Mouse (Mus musculus) NIH3T3 (cell line): ENCODE measurements at regions not wholly inside any gene's neighbourhood (a gene's known extent, or its start where the extent isn't known, plus 50 kb on each side); places are given as distances from the start of the nearest gene placed in this dataset.

Experiments used
- DNase-seq: peaks from one replicate; pipeline ENCODE4 v3.0.0-alpha.2; 2012; ENCODE audit warnings: low read depth

GRCm38 (mm10) chr10:16438414-16438813 lies 1284.6 kb upstream of the Cited2 start:
- no peak for DNase-seq

- peak; percentile 63 for DNase-seq
Measured at GRCm38 (mm10) chr10:16440932-16441640, 1281.9 kb upstream of the Cited2 start.

DNA sequence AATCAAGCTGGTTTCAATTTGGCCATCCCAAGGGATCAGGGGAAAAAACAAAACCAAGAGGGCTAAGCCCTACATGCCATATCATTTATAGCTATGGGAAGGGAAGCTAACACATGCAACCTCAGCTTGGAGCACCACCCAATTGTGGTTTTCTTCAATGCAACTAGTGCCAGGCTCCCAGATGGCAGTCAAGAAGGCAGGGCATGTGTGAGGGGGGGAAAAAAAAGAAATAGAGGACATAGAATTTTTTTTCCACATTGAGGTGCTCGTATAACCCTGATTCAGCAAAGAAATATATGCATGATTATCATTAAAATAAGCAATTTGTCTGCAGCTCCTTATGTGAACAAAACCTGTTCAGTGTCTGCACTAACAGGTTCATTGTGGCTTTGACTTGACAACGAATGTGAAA lies 1281.4 kb upstream of the Cited2 start:
- DNase-seq, result peak; percentile 80

- DNase-seq, result no peak
Measured at GRCm38 (mm10) chr10:16443901-16444300, 1279.1 kb upstream of the Cited2 start.

- no peak for DNase-seq
Measured at GRCm38 (mm10) chr10:16467935-16468334, 1255.1 kb upstream of the Cited2 start.

DNA sequence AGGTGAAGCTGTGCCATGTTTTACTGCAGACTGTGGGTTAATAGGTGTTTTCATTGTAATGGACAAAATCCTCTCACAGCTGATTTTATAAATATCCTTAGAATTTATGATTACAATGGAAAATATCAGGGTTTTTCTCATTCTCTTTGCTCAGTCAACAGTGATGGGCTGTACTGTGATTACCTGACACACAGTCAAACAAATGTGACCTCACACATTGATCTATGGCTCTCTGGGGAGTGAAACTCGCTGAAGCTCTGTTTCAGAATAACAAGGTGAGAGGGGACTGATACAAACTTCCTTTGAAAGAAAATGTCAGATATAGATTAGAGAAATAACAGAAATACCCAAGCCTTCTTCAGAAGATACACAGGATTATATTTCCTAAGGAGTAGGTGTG lies 1253.3 kb upstream of the Cited2 start:
- DNase-seq, result no peak

- no peak for DNase-seq
Measured at GRCm38 (mm10) chr10:16473952-16474521, 1249.0 kb upstream of the Cited2 start.

GRCm38 (mm10) chr10:16498580-16498979 lies 1224.4 kb upstream of the Cited2 start:
- peak; percentile 68 for DNase-seq

GRCm38 (mm10) chr10:16507681-16508080 lies 1215.3 kb upstream of the Cited2 start:
- DNase-seq, result peak; percentile 84

DNA sequence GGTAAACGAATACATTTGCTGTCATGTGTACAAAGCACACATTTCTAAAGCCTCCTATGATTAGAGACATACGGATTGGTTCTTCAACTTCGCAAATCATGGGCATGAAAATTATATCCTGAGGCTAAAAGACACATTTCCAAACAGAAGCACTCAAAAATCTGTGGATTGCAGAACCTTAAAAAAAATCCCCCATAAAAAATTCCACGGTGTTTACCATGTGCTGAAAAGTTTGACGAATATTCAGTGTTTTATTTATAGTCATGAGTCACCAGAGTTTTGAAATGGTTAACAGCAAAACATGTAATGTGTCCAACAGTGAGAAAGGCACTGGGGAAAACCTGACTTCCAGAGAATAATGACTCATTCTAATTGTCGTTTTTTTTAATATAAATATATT lies 1214.9 kb upstream of the Cited2 start:
- DNase-seq, result peak; percentile 79

DNA sequence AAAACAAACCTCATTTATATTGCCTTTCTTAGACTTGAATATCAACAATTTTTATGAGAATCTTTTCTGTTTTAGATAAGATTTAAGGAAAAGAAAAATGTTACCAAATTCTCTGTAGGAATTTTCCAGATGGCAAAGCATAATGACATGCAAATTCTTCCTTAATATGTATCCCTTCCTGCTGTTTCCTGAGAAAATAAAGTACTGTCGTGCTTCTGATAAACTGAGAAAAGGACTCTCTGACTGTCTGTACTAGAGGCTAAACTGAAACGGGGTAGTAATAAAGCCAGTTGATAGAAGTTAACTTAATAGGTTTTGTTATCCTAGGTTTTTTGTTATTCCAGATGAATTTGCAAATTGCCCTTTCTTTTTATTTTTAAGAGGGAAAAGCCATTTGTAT lies 1208.4 kb upstream of the Cited2 start:
- no peak for DNase-seq

DNA sequence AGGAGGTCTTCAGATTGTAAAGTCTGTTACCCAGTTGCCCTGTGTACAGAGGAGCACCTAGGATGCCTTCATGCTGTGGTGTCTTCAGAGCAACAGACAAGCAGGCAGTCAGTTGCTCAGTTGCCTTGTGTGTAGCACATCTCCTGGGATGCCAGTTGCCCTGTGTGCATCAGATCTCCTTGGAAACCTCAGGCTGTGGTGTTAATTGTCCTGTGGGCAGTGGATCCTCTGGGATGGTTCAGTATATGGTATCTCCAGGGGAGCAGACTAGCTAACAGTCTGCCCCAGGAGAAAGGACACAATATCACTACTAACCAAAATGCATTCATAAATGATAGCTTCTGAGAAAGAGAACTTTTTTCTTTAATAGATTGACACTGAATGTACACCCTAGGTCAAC lies 1201.1 kb upstream of the Cited2 start:
- DNase-seq, result no peak

GRCm38 (mm10) chr10:16524101-16524500 lies 1198.9 kb upstream of the Cited2 start:
- peak; percentile 14 for DNase-seq

GRCm38 (mm10) chr10:16527693-16528092 lies 1195.3 kb upstream of the Cited2 start:
- DNase-seq, result no peak

DNA sequence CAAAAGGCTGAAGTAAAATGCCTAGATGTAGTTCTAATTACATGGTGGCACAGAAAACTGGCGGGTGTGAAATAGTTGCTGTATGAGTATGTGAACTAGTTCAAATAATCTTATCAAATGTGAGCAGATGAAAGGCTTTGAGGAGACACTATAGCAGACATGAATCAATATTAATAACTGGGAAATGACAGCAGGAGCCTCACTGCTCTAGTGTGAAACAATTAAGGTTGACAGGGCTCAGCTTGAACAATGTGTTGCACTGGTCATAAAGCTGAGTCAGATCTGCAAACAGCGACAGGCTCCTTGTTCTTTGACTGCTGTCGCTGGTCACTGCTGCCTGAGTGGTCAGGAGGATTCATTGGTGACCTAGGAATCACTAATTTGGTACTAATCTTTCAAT lies 1185.4 kb upstream of the Cited2 start:
- no peak for DNase-seq

DNA sequence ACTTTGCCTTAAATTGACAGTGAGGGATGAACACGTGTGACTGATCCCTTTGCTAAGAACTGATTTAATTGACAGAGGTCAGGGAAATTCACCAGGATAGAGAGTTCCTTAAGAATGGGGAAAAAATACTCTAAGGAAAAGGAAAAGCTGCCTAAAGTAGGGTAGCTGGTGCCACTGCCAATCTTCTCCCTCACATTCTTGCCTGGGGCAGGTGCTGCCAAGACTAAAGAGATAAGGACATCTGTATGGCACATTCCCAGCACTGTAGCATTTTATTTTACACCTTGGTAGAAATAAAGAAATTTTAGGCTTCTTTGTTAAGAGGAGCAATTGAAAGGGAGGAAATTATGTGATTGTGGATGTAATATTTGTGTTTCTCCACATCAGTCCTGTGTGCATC lies 1184.6 kb upstream of the Cited2 start:
- no peak for DNase-seq

DNA sequence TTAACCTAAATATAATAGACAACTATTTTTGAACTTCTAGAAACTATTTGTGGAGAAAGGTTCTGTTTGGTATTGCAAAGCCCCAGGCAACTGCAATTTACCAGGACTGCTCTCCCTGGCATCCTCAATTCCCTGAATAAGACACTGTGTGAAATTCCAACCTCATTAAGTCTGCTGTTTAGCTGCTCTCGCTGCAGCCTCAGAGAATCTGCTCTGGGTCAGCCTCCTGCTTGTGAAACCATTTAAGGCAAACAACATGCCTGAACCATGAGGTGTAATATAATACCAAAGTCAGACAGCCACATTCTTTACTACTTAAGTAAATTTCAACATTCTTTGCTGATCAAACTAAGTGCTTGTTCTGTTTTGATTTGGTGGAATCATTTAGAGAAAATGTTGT lies 1177.6 kb upstream of the Cited2 start:
- peak; percentile 84 for DNase-seq

GRCm38 (mm10) chr10:16552861-16553635 lies 1170.0 kb upstream of the Cited2 start:
- peak; percentile 99 for DNase-seq

DNA sequence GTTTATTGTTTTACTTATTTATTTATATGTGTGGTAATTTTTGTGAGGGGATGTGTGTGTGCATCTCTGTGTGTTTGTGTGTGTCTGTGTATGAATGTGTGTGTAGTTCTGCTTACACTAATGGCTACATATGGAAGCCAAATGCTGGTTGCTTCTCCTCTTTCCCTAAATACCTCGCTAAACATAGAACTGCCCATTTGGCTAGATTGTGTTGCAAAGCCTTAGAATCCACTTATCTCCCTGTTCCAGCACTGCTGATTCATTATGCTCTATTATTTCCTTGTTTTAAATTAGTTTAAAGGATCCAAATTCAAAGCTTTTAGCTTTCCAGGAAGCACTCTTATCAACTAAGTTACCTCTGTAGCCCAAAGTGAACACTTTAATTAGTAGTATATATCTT lies 1148.5 kb upstream of the Cited2 start:
- DNase-seq, result no peak

GRCm38 (mm10) chr10:16578554-16579078 lies 1144.4 kb upstream of the Cited2 start:
- DNase-seq, result no peak

DNA sequence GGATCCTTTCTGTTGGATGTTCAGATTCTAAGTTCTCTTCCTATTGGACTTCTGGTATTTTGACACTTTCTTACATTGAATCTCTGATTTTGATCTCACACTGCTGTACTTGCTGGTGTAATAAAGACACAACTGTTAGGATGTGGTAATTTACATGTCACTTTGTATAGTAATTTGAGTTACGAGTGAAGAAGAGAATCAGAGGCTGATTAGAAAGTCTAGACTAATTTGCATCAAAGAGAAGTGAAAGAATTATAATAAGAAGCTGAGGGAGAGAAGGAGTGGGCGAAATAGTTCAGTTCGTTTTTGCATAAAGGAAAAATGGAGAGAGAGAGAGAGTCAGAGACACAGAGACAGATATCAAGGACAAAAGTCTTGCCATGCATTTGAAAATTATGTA lies 1142.8 kb upstream of the Cited2 start:
- no peak for DNase-seq

DNA sequence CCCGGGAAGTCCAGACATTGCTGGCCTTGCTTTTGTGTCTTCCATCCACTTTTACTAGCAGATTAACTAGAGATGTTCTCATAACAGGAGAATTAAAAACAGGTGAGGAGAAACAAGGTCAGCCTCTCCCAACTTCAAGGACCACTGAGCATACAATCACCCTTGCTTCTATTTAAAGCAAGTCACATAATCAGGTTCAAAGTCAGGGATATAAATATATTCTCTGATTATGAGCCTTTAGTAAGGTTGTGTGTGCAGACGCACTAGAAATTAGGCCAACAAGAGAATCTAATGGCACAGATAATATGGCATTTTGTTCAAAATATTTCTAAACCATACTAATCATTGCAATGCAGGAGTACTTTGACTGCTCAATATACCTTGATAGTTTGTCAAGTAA lies 1134.2 kb upstream of the Cited2 start:
- peak; percentile 24 for DNase-seq

DNA sequence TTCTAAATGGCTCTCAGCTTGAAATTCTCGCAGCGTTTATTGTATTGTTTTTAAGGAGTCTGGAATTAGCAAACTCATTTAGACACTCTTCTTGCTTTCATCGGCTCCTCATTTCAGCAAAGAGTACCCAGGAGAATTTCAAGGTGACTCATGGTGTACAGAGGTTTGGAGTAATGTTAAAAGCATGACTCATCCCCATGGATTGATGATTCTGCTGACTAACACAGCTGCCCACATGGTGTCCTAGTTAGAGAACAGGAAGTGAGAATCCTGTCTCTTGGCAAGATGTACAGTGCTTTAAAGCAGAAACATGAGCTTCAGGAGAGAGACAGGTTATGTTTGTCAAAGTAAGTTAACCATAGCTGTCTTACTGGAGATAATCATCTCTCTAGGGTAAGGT lies 1133.6 kb upstream of the Cited2 start:
- DNase-seq, result peak; percentile 90
